Mouse (Mus musculus) ovary, postnatal 14 days (tissue): ENCODE data around the gene Mybpc2.

ENCODE experiments used
- DNase-seq: peaks from one replicate; pipeline ENCODE4 v3.0.0; 2022; ENCODE audit warnings: low spot score

Mybpc2 gene

GRCm38 (mm10) chr7:44463056-44463425 is 61.4 kb downstream of the Mybpc2 start:
- DNase-seq = no peak

GRCm38 (mm10) chr7:44462218-44463055 is 62.0 kb downstream of the Mybpc2 start:
- no peak for DNase-seq

- no peak for DNase-seq
These were observed 62.8 kb downstream of the Mybpc2 start for GRCm38 (mm10) chr7:44461503-44462217.

GRCm38 (mm10) chr7:44460767-44461502 is 63.5 kb downstream of the Mybpc2 start:
- DNase-seq = no peak

- DNase-seq = no peak
These were observed 64.4 kb downstream of the Mybpc2 start for GRCm38 (mm10) chr7:44460067-44460466.

- DNase-seq = no peak
These were observed 68.2 kb downstream of the Mybpc2 start for GRCm38 (mm10) chr7:44456302-44456701.

- no peak for DNase-seq
These were observed 71.2 kb downstream of the Mybpc2 start for GRCm38 (mm10) chr7:44453256-44453655.
